Mouse (Mus musculus) heart, postnatal 0 days (tissue): ENCODE results near the gene Pwp1. TPM values are rescaled to one million over a fixed set of nuclear protein-coding genes. Genes with fewer than 3 reads are reported as not detected.
"Not testable (repeated sequence)": the region's sequence is repeated elsewhere in the genome, so short reads cannot be mapped to it uniquely, and the experiment has no call there.

ENCODE experiments used
- ATAC-seq: fragments of 200-750 bp; cut with Nextera tagmentation; 2 replicates; pipeline ENCODE4 v1.8.0; 2017; ENCODE audit warnings: low read depth, moderate number of reproducible peaks, moderate library complexity; ENCODE audit not compliant: insufficient read depth
- DNase-seq: peaks from one replicate; pipeline ENCODE4 v3.0.0-alpha.2; 2016; ENCODE audit warnings: low spot score
- H3K27ac ChIP-seq: fragments of 300-500 bp; sonication (generic); 2 replicates; pipeline ENCODE4 v1.5.1; 2014; ENCODE audit warnings: low read depth, mild to moderate bottlenecking
- H3K27me3 ChIP-seq: fragments of 300-500 bp; sonication (generic); 2 replicates; pipeline ENCODE4 v1.6.1; 2014; ENCODE audit warnings: low read length, mixed read lengths; ENCODE audit not compliant: control insufficient read depth, insufficient read depth
- H3K36me3 ChIP-seq: fragments of 300-500 bp; sonication (generic); replicated peaks from 2 replicates; pipeline ENCODE4 v1.6.1; 2014; ENCODE audit warnings: low read length, mixed read lengths; ENCODE audit not compliant: control insufficient read depth, insufficient read depth
- H3K4me1 ChIP-seq: fragments of 300-500 bp; sonication (generic); 2 replicates; pipeline ENCODE4 v1.6.1; 2014; ENCODE audit warnings: antibody characterized with exemption; ENCODE audit not compliant: control insufficient read depth, insufficient read depth
- H3K4me2 ChIP-seq: fragments of 300-500 bp; sonication (generic); 2 replicates; pipeline ENCODE4 v1.6.1; 2014; ENCODE audit warnings: low read depth, mild to moderate bottlenecking, low read length, moderate library complexity
- H3K4me3 ChIP-seq: fragments of 300-500 bp; sonication (generic); 2 replicates; pipeline ENCODE4 v1.5.1; 2014; ENCODE audit warnings: low read depth, low read length
- H3K9ac ChIP-seq: fragments of 300-500 bp; sonication (generic); replicated peaks from 2 replicates; pipeline ENCODE4 v1.6.1; 2014; ENCODE audit warnings: low read depth, low read length, mixed read lengths
- H3K9me3 ChIP-seq: fragments of 300-500 bp; sonication (generic); replicated peaks from 2 replicates; pipeline ENCODE4 v1.6.1; 2016; ENCODE audit warnings: low read length; ENCODE audit not compliant: control insufficient read depth
- CTCF ChIP-seq: IDR thresholded peaks from 2 replicates; pipeline ENCODE4 v1.5.1; 2016; ENCODE audit warnings: antibody characterized with exemption, control low read depth, low read depth
- WGBS: fragments of 180-500 bp; shearing (Covaris S2); extraction: QIAGEN DNeasy Blood & Tissue Kit; methylation state at CpG from one replicate; pipeline ENCODE4 v1.1.7; 2014; 5-methylcytosine and 5-hydroxymethylcytosine counted together
- polyA plus RNA-seq: library from polyadenylated mRNA; unstranded; fragments of >200 nt; fragmentation: Nextera tagmentation; extraction: Ambion mirVana; gene quantifications from 2 replicates; pipeline ENCODE4 v1.2.1, GENCODE M21; 2015
- total RNA-seq: library from RNA; depleted of rRNA; stranded (reverse); fragments of >200 nt; gene quantifications from 2 replicates; pipeline ENCODE4 v1.2.3, GENCODE M21; 2014; ENCODE audit warnings: low replicate concordance; rRNA removed

Pwp1 gene
- total RNA-seq, result 22.5 and 29.1 TPM in 2 replicates
- polyA plus RNA-seq, result 25.7 and 29.4 TPM in 2 replicates

DNA sequence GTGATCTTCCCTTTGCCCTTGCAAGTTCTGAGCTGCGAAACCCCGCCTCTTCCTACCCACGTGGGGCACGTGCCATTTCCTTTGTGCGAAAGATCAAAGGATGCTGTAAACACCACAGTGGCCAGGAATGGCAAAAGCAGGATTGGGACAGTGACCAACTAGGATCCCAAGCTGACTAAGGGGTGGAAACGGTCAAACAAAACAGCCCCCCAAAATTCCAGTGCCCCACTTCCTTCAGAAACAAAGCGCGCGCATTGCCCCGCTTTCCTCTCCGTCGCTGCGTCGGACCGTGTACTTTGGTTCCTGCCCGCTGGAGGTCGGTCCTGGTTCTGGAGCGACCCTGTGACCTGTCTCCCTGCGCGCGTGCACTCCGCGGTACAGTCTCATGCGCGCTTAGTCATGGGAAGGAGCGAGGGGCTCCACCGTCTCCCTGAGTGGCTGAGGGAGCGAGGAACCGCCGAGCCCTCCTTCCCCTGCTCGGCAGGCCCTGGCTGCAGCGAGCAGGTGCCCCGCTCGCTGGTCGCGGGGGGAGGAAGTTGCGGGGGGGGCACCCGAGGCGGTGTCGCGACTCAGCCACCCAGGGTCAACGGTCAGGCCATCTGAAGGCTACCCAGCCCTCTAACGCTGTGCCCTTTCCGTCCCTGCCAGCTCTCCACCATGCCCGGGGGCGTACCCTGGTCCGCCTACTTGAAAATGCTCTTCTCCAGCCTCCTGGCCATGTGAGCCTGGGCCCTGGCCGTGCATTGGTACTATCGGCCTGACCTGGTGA is at the start of gene Pwp1:
Gene Pwp1, plus strand, starts transcription at position 410 of the 769 bp plus-strand sequence.
- peak within 1 kb of the TSS; percentile 54 for H3K4me3 ChIP-seq
- ATAC-seq, result peak; percentile 80
- H3K27ac ChIP-seq, result peak within 1 kb of the TSS; percentile 7; the same call in 1 of the 2 replicates
- H3K4me1 ChIP-seq, H3K36me3 ChIP-seq, H3K9me3 ChIP-seq, H3K27me3 ChIP-seq: not testable (repeated sequence)
- 7% methylated on average over 46 of the region's 49 CpGs for WGBS
- DNase-seq, result peak; percentile 12
- H3K9ac ChIP-seq, result peak within 1 kb of the TSS; percentile 53
- peak within 1 kb of the TSS; percentile 78 for H3K4me2 ChIP-seq

DNA sequence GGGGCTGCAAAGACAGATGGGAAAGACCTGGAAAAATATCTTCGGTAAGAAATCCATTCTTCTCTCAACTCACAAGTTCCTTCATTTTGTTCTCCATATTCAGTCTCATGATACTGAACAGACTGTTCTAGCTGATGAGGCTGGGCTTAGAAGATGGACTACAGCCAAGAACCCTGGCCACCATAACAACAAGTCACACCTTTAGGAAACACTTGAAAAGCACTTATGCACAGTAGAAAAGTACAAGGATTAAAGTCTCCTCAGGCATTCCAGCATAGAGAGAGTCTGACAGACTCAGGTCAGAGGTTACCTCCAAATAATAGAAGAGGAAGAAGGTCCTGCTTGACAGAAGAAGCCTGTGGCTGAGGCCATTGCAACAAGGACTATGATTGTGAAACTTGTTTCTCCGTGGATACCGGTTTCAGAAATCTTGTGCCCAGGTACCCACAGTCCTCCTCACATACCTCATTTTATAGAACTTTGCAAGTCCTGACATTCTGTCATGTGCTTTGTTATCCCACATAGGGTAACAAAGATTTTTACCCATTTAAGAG is 7.1 kb upstream of the Pwp1 start:
- DNase-seq, H3K9ac ChIP-seq, H3K27ac ChIP-seq, H3K27me3 ChIP-seq, H3K9me3 ChIP-seq, H3K4me2 ChIP-seq, H3K4me1 ChIP-seq, H3K4me3 ChIP-seq, H3K36me3 ChIP-seq, ATAC-seq: not testable (repeated sequence)
- 64% methylated on average over 1 of the region's 3 CpGs for WGBS

DNA sequence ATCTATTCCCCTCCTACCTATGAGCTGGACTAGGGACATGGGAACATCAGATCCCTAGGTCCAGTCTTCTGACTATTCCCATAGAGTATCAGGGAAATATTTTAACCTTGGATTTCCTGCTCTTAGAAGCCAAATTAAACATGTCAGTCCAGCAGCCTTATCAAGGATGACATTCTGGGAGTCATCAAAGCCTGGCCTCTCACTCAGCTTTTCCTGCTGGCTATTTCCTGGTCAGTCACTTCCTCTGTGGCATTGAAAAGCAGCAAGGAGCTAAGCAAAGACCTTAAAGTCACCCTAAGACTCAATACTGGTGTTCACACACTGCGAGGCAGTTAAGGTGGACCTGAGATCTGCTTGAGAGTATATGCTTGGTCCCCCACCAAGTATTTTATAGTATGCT is 5.5 kb upstream of the Pwp1 start:
- 0 out of 2 replicates have a peak, but pooled peaks have one; percentile 8 for ATAC-seq

DNA sequence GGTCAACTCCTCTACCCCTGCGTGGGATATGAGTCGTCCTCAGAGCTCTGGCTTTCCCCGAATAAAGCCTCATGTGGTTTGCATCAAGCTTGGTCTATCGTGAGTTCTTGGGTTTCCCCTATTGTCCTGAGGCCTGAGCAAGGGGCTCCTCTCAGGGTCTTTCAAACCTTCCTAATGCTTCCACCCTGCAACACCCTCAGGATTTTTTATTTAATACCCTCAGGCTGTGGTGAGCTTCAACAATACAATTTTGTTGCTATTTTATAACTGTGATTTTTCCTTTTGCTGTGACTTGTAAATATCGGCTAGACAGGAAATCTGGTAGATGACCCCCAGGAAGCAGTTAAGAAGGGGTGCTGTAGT is 591 bp upstream of the Pwp1 start:
- not testable (repeated sequence) for H3K9ac ChIP-seq, DNase-seq, H3K27ac ChIP-seq, ATAC-seq, H3K9me3 ChIP-seq, H3K27me3 ChIP-seq, H3K4me1 ChIP-seq, H3K36me3 ChIP-seq
- peak overlapping the region; percentile 54; the same call in 1 of the 2 replicates for H3K4me3 ChIP-seq
- WGBS, result 58% methylated on average over 5 of the region's 5 CpGs
- H3K4me2 ChIP-seq, result peak overlapping the region; percentile 78

More for the DNA sequence above, 5.5 kb upstream of the Pwp1 start:
- not testable (repeated sequence) for H3K9ac ChIP-seq, H3K4me1 ChIP-seq, H3K27ac ChIP-seq, H3K9me3 ChIP-seq, H3K4me2 ChIP-seq, H3K4me3 ChIP-seq, H3K36me3 ChIP-seq, H3K27me3 ChIP-seq
- 64% methylated on average over 1 of the region's 1 CpGs for WGBS
- peak; percentile 5 for DNase-seq

DNA sequence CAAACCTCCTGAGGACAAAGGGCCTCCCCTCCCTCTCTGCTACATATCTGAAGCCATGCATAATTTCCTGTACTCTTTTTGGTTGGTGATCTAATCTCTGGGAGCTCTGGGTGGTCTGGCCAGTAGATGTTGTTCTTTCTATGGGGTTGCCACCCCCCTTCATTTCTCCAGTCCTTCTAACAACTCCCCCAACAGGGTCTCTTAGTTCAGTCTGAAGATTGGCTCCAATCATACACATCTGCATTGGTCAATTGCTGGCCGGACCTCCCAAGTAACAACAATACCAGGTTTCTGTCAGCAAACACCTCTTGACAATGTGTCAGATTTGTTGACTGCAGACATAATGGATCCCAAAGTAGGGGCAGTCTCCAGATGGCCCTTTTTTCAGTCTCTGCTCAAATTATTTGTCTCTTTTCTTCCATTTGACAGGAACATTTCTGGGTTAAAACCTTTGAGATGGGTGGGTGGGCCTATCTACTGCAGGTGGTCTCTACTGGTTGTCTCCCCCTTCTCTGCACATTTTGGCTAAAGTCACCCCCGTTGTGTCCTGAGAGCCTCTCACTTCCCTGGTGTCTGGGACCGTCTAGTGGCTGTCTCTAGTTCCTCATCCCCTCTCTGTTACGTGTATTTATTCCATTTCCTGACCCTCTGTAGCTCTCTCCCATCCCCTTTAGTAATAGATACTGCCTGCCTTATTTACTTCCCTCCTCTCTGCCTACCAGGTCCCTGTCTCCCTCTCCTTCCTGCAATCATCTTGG is 17.0 kb downstream of the Pwp1 start:
- TF ChIP-seq CTCF, result no peak
- Histone ChIP-seq H3K27me3 (no peaks in the 10 kb centered on the region), H3K36me3 (no peaks in the 10 kb centered on the region), H3K9ac (no peak overlapping the region), H3K4me1 (no peaks in the 10 kb centered on the region), H3K27ac (no peak overlapping the region), H3K4me2 (no peak overlapping the region), H3K4me3 (no peak overlapping the region), H3K9me3 (no peaks in the 10 kb centered on the region)
- ATAC-seq (no peak), DNase-seq (no peak)
- 30% methylated on average over 4 of the region's 4 CpGs for WGBS
